Comparison of ENCODE assay signal across 8 mouse cellular contexts in genomic region chr5:122146056-122146580, GRCm38 (mm10). TPM values are rescaled to one million over a fixed set of nuclear protein-coding genes. Genes with fewer than 3 reads are reported as not detected.
DNase-seq lines count a peak whose midpoint lies in the region; ATAC-seq and TF ChIP-seq lines count a peak whose summit lies in the region.

No protein-coding gene starts in this region.

- intact Hi-C loops in heart, postnatal 25 days (cut with DNase I): no loop called here

- H3K79me2 ChIP-seq in myocyte (ENCODE audit: control insufficient read depth, insufficient read depth): no peaks in the 10 kb centered on the region

- DNase-seq in ovary, postnatal 10 days (ENCODE audit: low spot score): peak; percentile 31
- no peak for DNase-seq in ovary, adult 18-20 months (ENCODE audit: low spot score)
- peak; percentile 64 for DNase-seq in heart, postnatal 25 days (ENCODE audit: low spot score)
- peak; percentile 74 for DNase-seq in limb, embryonic 10.5 days (ENCODE audit: low spot score)
- DNase-seq in natural killer cell, adult 2 months (ENCODE audit: low spot score in 2 of 2): no peak
- DNase-seq in layer of hippocampus, adult 8-10 months (ENCODE audit: low spot score in 2 of 2): no peak

- no peaks in the 10 kb centered on the region for H3K27me3 ChIP-seq in embryonic facial prominence, embryonic 13.5 days
- no peaks in the 10 kb centered on the region for H3K27me3 ChIP-seq in limb, embryonic 10.5 days (ENCODE audit: low read depth, poor library complexity, severe bottlenecking)
- H3K27me3 ChIP-seq in myocyte (ENCODE audit: control insufficient read depth, insufficient read depth, insufficient read length): no peaks in the 10 kb centered on the region

- no peak overlapping the region for H3ac ChIP-seq in myocyte (ENCODE audit: control insufficient read depth, insufficient read length)

- ATAC-seq in embryonic facial prominence, embryonic 13.5 days (ENCODE audit: insufficient number of reproducible peaks, insufficient read depth, low FRiP score, low TSS enrichment, low read depth): no peak

- H3K27ac ChIP-seq in embryonic facial prominence, embryonic 13.5 days: peak overlapping the region; percentile 92
- peak overlapping the region; percentile 87 for H3K27ac ChIP-seq in limb, embryonic 10.5 days

- TF ChIP-seq POLR2A in myocyte (IDR thresholded peaks at IDR 0.05; ENCODE audit: insufficient read length, low read depth): no peak

- 0 out of 2 replicates have a peak, but pooled peaks cover 2% of the 10 kb centered on the region for H3K9me3 ChIP-seq in embryonic facial prominence, embryonic 13.5 days
- H3K9me3 ChIP-seq in limb, embryonic 10.5 days (replicated peaks): no peaks in the 10 kb centered on the region

- H3K4me1 ChIP-seq in embryonic facial prominence, embryonic 13.5 days: peaks cover 15% of the 10 kb centered on the region
- peaks cover 24% of the 10 kb centered on the region for H3K4me1 ChIP-seq in limb, embryonic 10.5 days

- 0 out of 2 replicates have a peak overlapping the region, but pooled peaks have one; percentile 19 for H3K4me3 ChIP-seq in embryonic facial prominence, embryonic 13.5 days
- H3K4me3 ChIP-seq in limb, embryonic 10.5 days: peak overlapping the region; percentile 32
- no peak overlapping the region for H3K4me3 ChIP-seq in myocyte

- 25% methylated on average over 10 of the region's 10 CpGs for WGBS in embryonic facial prominence, embryonic 13.5 days
- 41% methylated on average over 10 of the region's 10 CpGs for WGBS in limb, embryonic 10.5 days

- peak overlapping the region; percentile 47 for H3K4me2 ChIP-seq in embryonic facial prominence, embryonic 13.5 days
- H3K4me2 ChIP-seq in myocyte (ENCODE audit: low read depth): peak overlapping the region; percentile 28

- peak overlapping the region; percentile 40; the same call in 1 of the 2 replicates for H3K9ac ChIP-seq in embryonic facial prominence, embryonic 13.5 days

- H3K36me3 ChIP-seq in embryonic facial prominence, embryonic 13.5 days: no peaks in the 10 kb centered on the region
- no peaks in the 10 kb centered on the region for H3K36me3 ChIP-seq in limb, embryonic 10.5 days
- no peaks in the 10 kb centered on the region for H3K36me3 ChIP-seq in myocyte (ENCODE audit: control insufficient read depth, insufficient read depth)

TF ChIP-seq in myocyte, 11 proteins besides CTCF, POLR2A, EP300 and RAD21:
- no peak for TF ChIP-seq REST (IDR thresholded peaks at IDR 0.05; ENCODE audit: insufficient read depth, insufficient read length)
- no peak for TF ChIP-seq E2F4 (IDR thresholded peaks at IDR 0.05; ENCODE audit: insufficient read depth)
- no peak for TF ChIP-seq TCF3 (IDR thresholded peaks at IDR 0.05; ENCODE audit: insufficient read length, low read depth)
- no peak for TF ChIP-seq POLR2AphosphoS2 (IDR thresholded peaks at IDR 0.05; ENCODE audit: insufficient read length, low read depth)
- peak in 2 of 3 experiments; percentile 21 to 24 for TF ChIP-seq MYOD1 (IDR thresholded peaks at IDR 0.05; ENCODE audit: control insufficient read depth in 1 of 3, insufficient read length in 2 of 3, low read depth in 2 of 3)
- peak; percentile 90 for TF ChIP-seq CEBPB (IDR thresholded peaks at IDR 0.05; ENCODE audit: insufficient read depth, poor library complexity, severe bottlenecking)
- TF ChIP-seq TCF12 (IDR thresholded peaks at IDR 0.05; ENCODE audit: insufficient read depth, poor library complexity, severe bottlenecking): no peak
- TF ChIP-seq MYOG (IDR thresholded peaks at IDR 0.05; ENCODE audit: control insufficient read depth in 1 of 3, insufficient read depth in 1 of 3, insufficient read length in 2 of 3, low read depth in 2 of 3): no peak
- no peak for TF ChIP-seq USF1 (IDR thresholded peaks at IDR 0.05; ENCODE audit: low read depth)
- TF ChIP-seq MAX (IDR thresholded peaks at IDR 0.05; ENCODE audit: low read depth): no peak

RNA-seq across cellular contexts. Expression of gene Ccdc63, which starts 5.5 kb away (rescaled TPM):
- not detected in 2 replicates for polyA plus RNA-seq in embryonic facial prominence, embryonic 13.5 days (2015; fragmentation: Nextera tagmentation; extraction: Ambion mirVana)
- total RNA-seq in heart, postnatal 25 days (2021): not detected
- not detected in 2 replicates for polyA plus RNA-seq in limb, embryonic 10.5 days (2016; fragmentation: Nextera tagmentation; extraction: Ambion mirVana)
- polyA plus RNA-seq in myocyte (2012; fragmentation: generic; extraction: Trizol): not detected
- 1 to 10 TPM in 1 of 4 experiments, under 1 TPM in 3; 0.29 to 1.7 (median 0.48) TPM for total RNA-seq in layer of hippocampus, adult 8-10 months (2022)

RNA-seq across cellular contexts. Expression of gene Ppp1cc, which starts 12.0 kb away (rescaled TPM):
- polyA plus RNA-seq in embryonic facial prominence, embryonic 13.5 days (2015; fragmentation: Nextera tagmentation; extraction: Ambion mirVana): 237 and 249 TPM in 2 replicates
- 100 to 1,000 TPM; 113 to 128 TPM for total RNA-seq in heart, postnatal 25 days (2021)
- polyA plus RNA-seq in limb, embryonic 10.5 days (2016; fragmentation: Nextera tagmentation; extraction: Ambion mirVana): 373 and 383 TPM in 2 replicates
- 136 TPM for polyA plus RNA-seq in myocyte (2012; fragmentation: generic; extraction: Trizol)
- 100 to 1,000 TPM; 165 to 238 (median 203) TPM for total RNA-seq in layer of hippocampus, adult 8-10 months (2022)

RNA-seq across cellular contexts. Expression of gene Myl2, which starts 45.4 kb away (rescaled TPM):
- polyA plus RNA-seq in embryonic facial prominence, embryonic 13.5 days (2015; fragmentation: Nextera tagmentation; extraction: Ambion mirVana): 31.8 TPM in 1 of 2 replicates, not detected in the other
- total RNA-seq in heart, postnatal 25 days (2021): over 10,000 TPM; 18,094 to 20,102 TPM
- 3.1 TPM in 2 replicates for polyA plus RNA-seq in limb, embryonic 10.5 days (2016; fragmentation: Nextera tagmentation; extraction: Ambion mirVana)
- polyA plus RNA-seq in myocyte (2012; fragmentation: generic; extraction: Trizol): 3.3 TPM
- total RNA-seq in layer of hippocampus, adult 8-10 months (2022): 1 to 10 TPM in 3 of 4 experiments, under 1 TPM in 1; 0.80 to 4.7 (median 2.9) TPM

Comparison
In these comparisons a context has a peak if more than half of its experiments do, and no peak if none do; other contexts are left out.
1. DNase-seq: peak in ovary, postnatal 10 days (single experiment), heart, postnatal 25 days (single experiment) and limb, embryonic 10.5 days (single experiment); none in ovary, adult 18-20 months (single experiment), natural killer cell, adult 2 months (0 of 2) and layer of hippocampus, adult 8-10 months (0 of 2).